Mouse (Mus musculus): ENCODE data around the gene Aldh18a1. TPM values are rescaled to one million over a fixed set of nuclear protein-coding genes. Genes with fewer than 3 reads are reported as not detected.

The Aldh18a1 gene
- polyA plus RNA-seq (2012; ENCODE audit: low replicate concordance): 9.3 and 19.6 TPM in 2 replicates

DNA sequence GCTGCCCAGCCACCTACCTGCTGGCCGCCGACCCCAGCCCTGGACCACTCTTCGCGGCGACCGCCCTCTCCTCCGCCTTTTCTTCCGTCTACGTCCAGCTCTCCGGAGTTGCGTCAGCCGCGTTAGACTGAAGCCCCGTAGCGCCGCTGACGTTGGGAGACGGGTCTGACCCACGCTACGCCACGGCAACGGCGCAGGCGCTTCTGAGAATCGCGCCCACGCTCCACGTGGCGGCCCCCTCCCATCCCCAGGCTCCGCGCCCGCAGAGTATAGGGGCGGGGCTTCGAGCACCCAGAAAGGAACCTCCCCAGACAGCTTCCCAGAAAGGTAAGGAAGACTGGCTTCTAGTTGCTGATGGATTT, at the start of gene Aldh18a1:
Aldh18a1 (minus strand) TSS at position 171 of the 362 bp plus-strand sequence.

DNA sequence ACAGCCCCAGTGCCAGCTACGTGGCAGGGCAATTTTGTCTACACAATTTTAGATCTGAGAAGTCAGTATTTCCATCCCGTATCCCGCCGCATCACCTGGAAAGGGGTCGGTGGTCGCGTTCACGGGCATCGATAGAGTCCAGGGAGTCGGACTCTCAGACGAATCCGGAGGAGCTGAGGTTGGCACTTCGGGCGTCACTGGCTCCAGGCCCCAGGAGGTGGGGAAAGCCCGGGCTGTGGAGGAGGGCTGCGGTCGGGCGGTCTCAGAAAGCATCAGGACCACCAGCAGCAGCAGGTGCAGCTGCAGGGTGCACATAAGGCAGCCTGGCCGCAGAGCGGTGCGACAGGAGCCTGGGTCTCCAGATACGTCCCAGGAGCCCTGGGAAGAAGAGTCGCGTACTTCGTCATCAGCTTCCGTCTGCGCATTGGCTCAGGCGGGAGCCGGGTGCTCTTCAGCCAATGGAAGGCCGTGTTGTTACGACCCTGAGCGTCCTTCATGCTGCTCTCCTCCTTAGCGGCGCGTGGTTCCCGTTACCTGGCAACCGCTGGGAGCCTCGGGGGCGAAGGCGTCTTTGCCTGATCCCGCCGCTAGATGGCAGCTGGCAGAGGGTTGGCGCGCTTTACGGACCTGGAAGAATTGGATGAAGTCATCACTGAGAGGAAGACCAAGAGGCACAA, 23.7 kb upstream of the Aldh18a1 start, which contains the start of the genes Tctn3 and Entpd1:
Tctn3 (minus strand) TSS at position 404 of the 677 bp plus-strand sequence.
Entpd1 (plus strand) TSS at position 537 of the 677 bp plus-strand sequence.

DNA sequence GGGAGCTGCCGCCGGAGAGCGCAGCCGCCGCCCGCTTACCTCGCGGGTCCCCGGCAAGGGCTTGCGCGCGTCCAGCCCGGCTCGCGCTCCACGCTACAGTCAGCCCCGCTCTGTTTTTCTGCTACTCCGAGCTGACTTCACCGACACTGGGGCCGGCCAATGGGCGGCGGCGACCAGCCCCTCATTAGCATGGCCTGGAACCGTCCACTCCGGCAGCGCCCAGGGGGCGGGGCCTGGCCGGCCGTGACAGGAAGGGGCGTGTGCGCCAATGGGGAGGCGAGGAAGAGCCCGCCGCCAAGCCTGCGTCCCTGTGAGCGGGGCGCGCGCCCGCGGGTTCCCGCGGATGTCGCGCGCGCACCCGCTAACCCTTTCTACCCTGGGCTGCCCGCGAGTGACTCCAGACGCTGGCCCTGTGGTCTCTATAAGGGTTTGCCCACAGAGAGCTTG, 74.6 kb downstream of the Aldh18a1 start, which contains the start of gene Sorbs1:
Sorbs1 (minus strand) TSS at position 148 of the 447 bp plus-strand sequence.

Other genes starting within 250 kb of the Aldh18a1 start
- 8.7 and 13.8 TPM in 2 replicates for gene Sorbs1, start 74.7 kb downstream of the Aldh18a1 start, polyA plus RNA-seq (2012; ENCODE audit: low replicate concordance)
- gene Tctn3, start 23.8 kb upstream of the Aldh18a1 start, polyA plus RNA-seq (2012; ENCODE audit: low replicate concordance): 19.0 and 32.9 TPM in 2 replicates
- 4.2 and 9.7 TPM in 2 replicates for gene Entpd1, start 23.9 kb upstream of the Aldh18a1 start, polyA plus RNA-seq (2012; ENCODE audit: low replicate concordance)
- not detected in 2 replicates for gene Cc2d2b, start 160.3 kb upstream of the Aldh18a1 start, polyA plus RNA-seq (2012; ENCODE audit: low replicate concordance)
- 1.1 and 1.3 TPM in 2 replicates for gene Ccnj, start 242.8 kb upstream of the Aldh18a1 start, polyA plus RNA-seq (2012; ENCODE audit: low replicate concordance)